Mouse (Mus musculus): ENCODE data around the gene Prodh2. TPM values are rescaled to one million over a fixed set of nuclear protein-coding genes. Genes with fewer than 3 reads are reported as not detected.

Prodh2 gene
- total RNA-seq, 2 experiments from 2014 or later: not detected

DNA sequence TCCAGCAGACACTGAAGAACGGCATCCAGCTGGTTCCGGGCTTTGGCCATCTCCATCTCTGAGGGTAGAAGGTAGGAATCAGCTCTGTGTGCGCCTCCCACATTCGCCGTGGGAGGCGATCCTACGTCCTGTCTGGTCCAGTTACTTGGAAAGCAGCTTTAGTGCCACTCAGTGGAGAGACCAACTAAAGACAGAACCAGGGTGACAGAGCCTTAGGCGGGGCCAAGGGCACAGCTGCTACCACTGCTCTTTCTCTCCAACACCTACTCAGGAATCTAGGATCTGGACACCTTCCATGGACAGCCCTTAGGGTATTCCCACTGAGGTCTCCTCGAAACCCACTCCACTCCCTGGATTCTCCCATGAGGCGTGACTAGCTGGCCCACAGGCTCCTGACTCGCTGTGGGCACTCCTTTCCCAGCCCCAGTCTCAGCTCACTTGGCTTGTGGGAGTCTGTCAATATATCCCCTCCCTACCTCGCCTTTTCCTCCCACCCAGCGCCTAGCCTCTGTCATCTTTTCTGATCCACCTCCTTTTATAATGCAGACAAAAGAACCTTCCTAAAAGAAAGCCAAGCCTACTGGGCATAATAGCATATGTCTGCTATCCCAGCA lies 64.6 kb downstream of the Prodh2 start:
- no peak for DNase-seq (ENCODE audit: low spot score in 2 of 2)
- Histone ChIP-seq H3K27ac (peak overlapping the region; percentile 92), H3K4me3 (peak overlapping the region; percentile 79)
- no peak for TF ChIP-seq CTCF (conservative IDR thresholded peaks at IDR 0.05)

DNA sequence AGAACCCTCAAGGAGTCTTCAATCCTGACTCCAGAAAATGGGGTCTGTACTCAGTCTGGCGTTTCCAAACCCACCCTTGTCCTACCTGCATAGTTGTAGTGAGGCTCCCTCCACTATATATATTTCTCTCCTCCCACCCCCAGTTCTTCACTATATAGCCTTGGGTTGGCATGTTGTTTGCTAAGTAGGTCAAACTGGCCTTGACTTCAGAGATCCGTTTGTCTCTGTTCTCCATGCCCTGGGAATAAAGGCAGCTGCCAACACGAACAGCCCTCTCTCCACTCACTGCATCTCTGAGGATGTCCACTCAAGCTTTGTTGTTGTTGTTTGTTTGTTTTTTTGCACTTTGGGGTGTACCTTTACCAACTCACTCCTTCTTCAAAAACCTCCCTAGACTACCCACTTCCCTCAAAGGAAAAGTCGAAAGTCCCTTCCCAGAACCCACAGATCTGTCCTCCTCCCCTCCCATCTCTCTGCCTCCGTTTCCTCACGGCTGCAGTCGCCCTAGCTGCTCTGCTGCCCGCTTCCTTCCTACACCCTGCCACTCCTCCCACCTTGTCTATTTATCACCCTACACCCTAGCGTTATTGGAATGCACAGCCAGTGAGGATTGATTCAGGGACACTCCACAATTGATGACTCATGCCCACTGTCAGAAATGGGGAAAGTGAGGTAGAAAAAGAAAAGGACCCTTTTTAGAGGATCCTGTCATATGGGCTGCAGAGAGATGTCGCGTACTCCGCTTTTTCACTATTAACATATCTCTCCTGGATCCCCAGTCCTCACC lies 65.4 kb downstream of the Prodh2 start:
- peak overlapping the region; percentile 79 for H3K4me3 ChIP-seq
- TF ChIP-seq CTCF (conservative IDR thresholded peaks at IDR 0.05): no peak
- no peak for DNase-seq (ENCODE audit: low spot score in 2 of 2)
- peak overlapping the region; percentile 92 for H3K27ac ChIP-seq

DNA sequence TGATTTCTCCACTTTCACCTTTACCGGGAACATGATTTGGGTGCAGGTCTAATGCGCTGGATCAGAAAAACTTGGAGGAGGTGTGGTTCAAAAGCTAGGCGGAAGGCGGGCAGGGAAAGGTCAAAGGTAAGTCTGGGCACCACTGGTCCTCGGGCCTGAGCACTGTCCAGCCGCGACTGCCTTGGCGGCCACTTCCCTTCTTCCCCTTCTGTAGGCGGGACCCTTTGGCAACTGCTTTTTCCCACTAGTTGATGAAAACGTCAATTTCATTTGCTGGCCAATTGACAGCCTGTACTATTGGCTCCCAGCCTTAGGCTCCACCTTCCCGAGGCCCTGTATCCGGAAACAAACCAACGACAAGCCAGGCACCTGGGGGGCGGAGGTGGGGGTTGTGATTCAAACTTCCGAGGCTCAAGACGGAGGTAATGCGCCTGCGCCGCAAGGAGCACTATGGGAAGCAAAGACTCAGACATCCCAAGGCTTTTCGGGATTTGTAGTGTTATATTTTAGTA lies 66.1 kb downstream of the Prodh2 start, which contains the start of gene Lin37:
Gene Lin37 (minus strand): TSS at position 396 of the 512 bp plus-strand sequence.
- peak; percentile 97 to 100 for DNase-seq (ENCODE audit: low spot score in 2 of 2)
- H3K27ac ChIP-seq: peak within 1 kb of the TSS; percentile 92
- TF ChIP-seq CTCF (conservative IDR thresholded peaks at IDR 0.05): 0 out of 2 replicates have a peak, but pooled peaks have one; percentile 21
- peak within 1 kb of the TSS; percentile 79 for H3K4me3 ChIP-seq

DNA sequence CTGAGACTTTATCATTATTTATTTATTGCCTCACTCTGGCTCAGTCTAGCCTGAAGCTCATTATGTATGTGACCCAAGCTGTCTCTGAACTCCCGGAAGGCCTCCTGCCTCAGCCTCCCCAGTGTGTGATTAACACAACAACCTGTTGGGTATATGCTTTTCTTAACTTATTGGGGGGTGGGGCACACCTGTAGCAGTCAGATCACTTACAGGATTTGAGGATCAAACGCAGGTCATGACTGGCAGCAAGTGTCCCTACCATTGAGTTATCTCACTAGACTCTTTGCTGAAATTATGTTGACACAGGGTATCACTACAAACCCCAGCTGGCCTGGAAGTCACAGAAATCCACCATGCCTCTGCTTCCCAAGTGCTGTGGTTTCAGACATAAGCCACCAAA lies 66.9 kb downstream of the Prodh2 start:
- Histone ChIP-seq H3K27ac (peak overlapping the region; percentile 81), H3K4me3 (peak overlapping the region; percentile 32; the same call in 1 of the 2 replicates)
- no peak for TF ChIP-seq CTCF (conservative IDR thresholded peaks at IDR 0.05)
- DNase-seq (ENCODE audit: low spot score in 2 of 2): no peak

DNA sequence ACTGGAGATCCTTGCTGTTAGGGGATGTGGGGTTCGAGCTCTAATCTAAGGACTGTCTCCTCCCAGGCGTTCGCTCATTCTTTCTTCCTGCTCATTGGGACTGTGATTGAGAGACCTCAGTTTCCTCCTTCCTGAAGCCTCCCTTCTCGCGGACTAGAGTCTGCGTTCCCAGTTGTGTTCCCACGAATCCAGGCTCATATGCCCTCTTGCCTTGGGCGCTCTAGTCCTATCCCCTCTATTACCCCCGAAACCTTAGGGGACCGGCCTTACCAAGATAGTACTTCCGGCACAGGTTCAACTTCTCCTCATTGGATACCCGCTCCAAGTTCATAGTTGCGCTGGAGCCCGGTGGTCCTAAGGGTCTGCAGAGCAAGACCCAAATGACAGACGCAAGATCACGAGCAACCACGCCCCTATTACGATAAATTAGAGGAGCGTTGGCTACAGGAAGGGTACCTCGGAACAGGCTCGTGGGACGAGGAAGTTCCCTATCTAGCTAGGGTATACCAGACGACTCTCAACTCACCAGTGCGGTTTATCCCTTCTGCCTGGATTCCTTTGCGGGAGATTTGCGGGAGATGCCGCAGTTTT lies 69.2 kb downstream of the Prodh2 start:
- TF ChIP-seq CTCF (conservative IDR thresholded peaks at IDR 0.05): no peak
- no peak for DNase-seq (ENCODE audit: low spot score in 2 of 2)
- H3K4me3 ChIP-seq: peak overlapping the region; percentile 93
- peak overlapping the region; percentile 99 for H3K27ac ChIP-seq

Small RNA genes within 50 kb of the gene (microRNA-seq; reads per million reads assigned to microRNA genes)
- 0.96 to 1.1 reads per million in 2 experiments for gene Gm38670

Other genes starting within 250 kb of the Prodh2 start
- gene Thap8, start 213.5 kb upstream of the Prodh2 start, total RNA-seq (2021): under 1 TPM; 0.44 to 0.56 TPM
- gene Wdr62, start 213.2 kb upstream of the Prodh2 start, total RNA-seq (2021): 1 to 10 TPM in 1 of 2 experiments, under 1 TPM in 1; 1.00 to 1.4 TPM
- gene Clip3, start 201.9 kb upstream of the Prodh2 start, total RNA-seq (2021): 100 to 1,000 TPM; 453 to 474 TPM
- 10 to 100 TPM; 50.8 to 51.8 TPM for gene Alkbh6, start 184.9 kb upstream of the Prodh2 start, total RNA-seq (2021)
- gene Syne4, start 178.8 kb upstream of the Prodh2 start, total RNA-seq (2021): 10 to 100 TPM in 1 of 2 experiments, 1 to 10 TPM in 1; 9.4 to 14.2 TPM
- gene E130208F15Rik, start 171.9 kb upstream of the Prodh2 start, total RNA-seq (2021): under 1 TPM; 0.41 to 0.81 TPM
- 1 to 10 TPM; 6.7 to 7.3 TPM for gene Sdhaf1, start 169.7 kb upstream of the Prodh2 start, total RNA-seq (2021)
- gene Lrfn3, start 130.8 kb upstream of the Prodh2 start, total RNA-seq (2021): 10 to 100 TPM; 32.4 to 34.6 TPM
- gene Tyrobp, start 79.9 kb upstream of the Prodh2 start, total RNA-seq (2021): 10 to 100 TPM; 26.7 to 32.6 TPM
- gene Hcst, start 73.8 kb upstream of the Prodh2 start, total RNA-seq (2021): 1 to 10 TPM in 1 of 2 experiments, not detected in 1; 1.5 TPM
- gene Nfkbid, start 71.9 kb upstream of the Prodh2 start, total RNA-seq (2021): 1 to 10 TPM; 2.8 to 3.0 TPM
- 1,000 to 10,000 TPM; 1,283 to 1,305 TPM for gene Aplp1, start 48.1 kb upstream of the Prodh2 start, total RNA-seq (2021)
- gene Kirrel2, start 35.9 kb upstream of the Prodh2 start, total RNA-seq (2021): 10 to 100 TPM; 15.0 to 20.4 TPM
- gene Nphs1, start 35.3 kb upstream of the Prodh2 start, total RNA-seq (2021): 1 to 10 TPM; 1.2 to 1.3 TPM
- 100 to 1,000 TPM; 101 to 119 TPM for gene Arhgap33, start 41.4 kb downstream of the Prodh2 start, total RNA-seq (2021)
- gene Hspb6, start 58.6 kb downstream of the Prodh2 start, total RNA-seq (2021): 1 to 10 TPM; 2.7 to 4.8 TPM
- 1 to 10 TPM; 4.0 to 4.1 TPM for gene Proser3, start 58.7 kb downstream of the Prodh2 start, total RNA-seq (2021)
- gene Lin37, start 66.2 kb downstream of the Prodh2 start, total RNA-seq (2021): 10 to 100 TPM; 45.5 to 47.6 TPM
- gene U2af1l4, start 69.7 kb downstream of the Prodh2 start, total RNA-seq (2021): 10 to 100 TPM; 71.4 to 90.8 TPM
- gene Gm49396, start 69.7 kb downstream of the Prodh2 start, total RNA-seq (2021): 10 to 100 TPM in 1 of 2 experiments, 1 to 10 TPM in 1; 9.0 to 11.4 TPM
- 10 to 100 TPM; 79.9 to 92.3 TPM for gene Psenen, start 70.0 kb downstream of the Prodh2 start, total RNA-seq (2021)
- 1 to 10 TPM; 6.4 to 6.5 TPM for gene Igflr1, start 71.8 kb downstream of the Prodh2 start, total RNA-seq (2021)
- 10 to 100 TPM; 49.8 to 57.5 TPM for gene Kmt2b, start 95.1 kb downstream of the Prodh2 start, total RNA-seq (2021)
- not detected for gene Zbtb32, start 105.3 kb downstream of the Prodh2 start, total RNA-seq (2021)
- gene Upk1a, start 119.2 kb downstream of the Prodh2 start, total RNA-seq (2021): under 1 TPM in 1 of 2 experiments, not detected in 1; 0.69 TPM
- 100 to 1,000 TPM; 552 to 568 TPM for gene Cox6b1, start 132.5 kb downstream of the Prodh2 start, total RNA-seq (2021)
- not detected for gene Etv2, start 142.2 kb downstream of the Prodh2 start, total RNA-seq (2021)
- 10 to 100 TPM; 69.5 to 72.6 TPM for gene Rbm42, start 156.7 kb downstream of the Prodh2 start, total RNA-seq (2021)
- gene Haus5, start 171.4 kb downstream of the Prodh2 start, total RNA-seq (2021): 1 to 10 TPM; 6.6 to 6.8 TPM
- not detected for gene Pmis2, start 178.0 kb downstream of the Prodh2 start, total RNA-seq (2021)
- gene 2200002J24Rik, start 205.3 kb downstream of the Prodh2 start, total RNA-seq (2021): not detected
- under 1 TPM; 0.38 to 0.47 TPM for gene Atp4a, start 218.6 kb downstream of the Prodh2 start, total RNA-seq (2021)
- gene Tmem147, start 235.9 kb downstream of the Prodh2 start, total RNA-seq (2021): 100 to 1,000 TPM; 108 to 112 TPM